8 mouse cellular contexts compared by ENCODE assay signal in genomic region chr19:7416834-7417735, GRCm38 (mm10). TPM values are rescaled to one million over a fixed set of nuclear protein-coding genes. Genes with fewer than 3 reads are reported as not detected.
A peak's percentile ranks its signal among the peaks of the same experiment; 100 is the strongest.
DNase-seq lines count a peak whose midpoint lies in the region; ATAC-seq lines count a peak whose summit lies in the region.

Gene 2700081O15Rik (plus strand): TSS chr19:7417625.

- no peaks in the 10 kb centered on the region; the same call in 1 of the 2 replicates for H3K27me3 ChIP-seq in hindbrain, embryonic 11.5 days (ENCODE audit: control insufficient read depth, insufficient read depth, low read length)

- under 1% methylated on average over 77 of the region's 107 CpGs for WGBS in hindbrain, embryonic 11.5 days

- peaks cover 5% of the 10 kb centered on the region for H3K36me3 ChIP-seq in hindbrain, embryonic 11.5 days (ENCODE audit: control insufficient read depth, insufficient read depth, low read length)

- H3K4me3 ChIP-seq in hindbrain, embryonic 11.5 days (ENCODE audit: low read depth, low read length): peak within 1 kb of the TSS; percentile 89

- peak; percentile 74 for ATAC-seq in hindbrain, embryonic 11.5 days (ENCODE audit: low FRiP score)

- H3K9ac ChIP-seq in hindbrain, embryonic 11.5 days (ENCODE audit: low read depth, low read length): peak within 1 kb of the TSS; percentile 99

- peak within 1 kb of the TSS; percentile 89 for H3K4me2 ChIP-seq in hindbrain, embryonic 11.5 days (replicated peaks; ENCODE audit: low read depth, low read length)

- H3K4me1 ChIP-seq in hindbrain, embryonic 11.5 days (replicated peaks; ENCODE audit: control insufficient read depth, insufficient read depth, low read length): peaks cover 25% of the 10 kb centered on the region

- H3K27ac ChIP-seq in hindbrain, embryonic 11.5 days (ENCODE audit: low read depth, low read length): peak within 1 kb of the TSS; percentile 94

- H3K9me3 ChIP-seq in hindbrain, embryonic 11.5 days (ENCODE audit: control insufficient read depth, low read length): no peaks in the 10 kb centered on the region

- peak; percentile 87 for DNase-seq in R1 (ENCODE audit: low read depth, low spot score)
- DNase-seq in cerebellum, adult 9-10 months: peak; percentile 55
- DNase-seq in frontal cortex, postnatal 25 days (ENCODE audit: low spot score in 2 of 2): peak; percentile 55 to 66
- DNase-seq in hindbrain, embryonic 11.5 days (ENCODE audit: low spot score): peak; percentile 87
- peak; percentile 70 to 73 for DNase-seq in layer of hippocampus, postnatal 36 days
- peak; percentile 73 for DNase-seq in lung, postnatal 36 days
- DNase-seq in right cerebral cortex, postnatal 10 days (ENCODE audit: low spot score in 2 of 2): peak; percentile 83 to 88
- DNase-seq in urinary bladder, postnatal 36 days (ENCODE audit: low spot score in 2 of 2): peak; percentile 74 to 80

RNA-seq across cellular contexts. Expression of gene 2700081O15Rik, which starts in this region (rescaled TPM):
- 14.5 and 17.7 TPM in 2 replicates for polyA plus RNA-seq in hindbrain, embryonic 11.5 days (2014; fragmentation: Nextera tagmentation; extraction: Ambion mirVana)
- 10 to 100 TPM; 46.9 to 54.4 TPM for total RNA-seq in layer of hippocampus, postnatal 36 days (2021)

Comparison
In these comparisons a context has a peak if more than half of its experiments do, and no peak if none do; other contexts are left out.
1. Peak in every context shown above with its lines: DNase-seq, ATAC-seq, H3K4me3 ChIP-seq and H3K27ac ChIP-seq.